Mouse (Mus musculus): ENCODE measurements around the gene Col4a4.

Gene Col4a4

DNA sequence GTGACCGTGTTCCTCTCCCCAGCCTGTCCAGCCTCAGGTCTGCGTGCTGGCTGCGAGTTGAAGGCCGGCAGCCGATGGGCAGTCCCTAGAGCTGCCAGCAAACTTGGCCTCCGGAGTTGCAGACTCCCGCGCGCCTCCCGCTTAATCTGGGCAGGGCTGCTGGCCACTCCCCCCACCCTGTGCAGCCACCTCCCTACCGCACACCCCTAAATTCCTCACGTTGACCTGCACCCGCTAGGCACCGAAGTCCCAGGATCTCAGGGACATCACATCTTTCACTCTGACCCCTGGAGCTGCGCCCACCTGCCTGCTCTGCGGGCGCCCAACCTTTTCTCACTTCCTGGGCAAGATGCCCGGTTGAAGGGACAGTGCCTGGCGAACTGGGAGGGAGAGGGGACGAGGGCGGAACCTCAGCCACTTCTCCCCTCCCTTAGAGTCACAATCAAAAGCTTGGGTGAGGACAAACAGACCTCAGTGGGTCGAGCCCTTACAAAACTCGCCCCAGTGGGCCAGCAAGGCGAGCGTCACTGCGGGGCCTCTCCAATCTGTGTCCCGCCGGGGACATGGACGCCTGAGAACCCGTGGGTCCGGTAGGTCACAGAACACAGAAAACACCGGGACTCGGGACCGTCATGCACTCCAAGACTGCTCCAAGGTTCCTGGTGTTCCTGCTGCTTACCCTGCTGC lies at the start of gene Col4a4, which contains the start of gene Col4a3:
Gene Col4a4 (minus strand): TSS at position 137 of the 687 bp plus-strand sequence.
Gene Col4a3 (plus strand): TSS at position 209 of the 687 bp plus-strand sequence.
- DNase-seq (ENCODE audit: low spot score), result peak; percentile 23

GRCm38 (mm10) chr1:82636321-82636720 lies 49.7 kb upstream of the Col4a4 start:
- no peak for DNase-seq (ENCODE audit: low spot score)

- no peak for DNase-seq (ENCODE audit: low spot score)
Measured at GRCm38 (mm10) chr1:82635254-82635620, 48.6 kb upstream of the Col4a4 start.

DNA sequence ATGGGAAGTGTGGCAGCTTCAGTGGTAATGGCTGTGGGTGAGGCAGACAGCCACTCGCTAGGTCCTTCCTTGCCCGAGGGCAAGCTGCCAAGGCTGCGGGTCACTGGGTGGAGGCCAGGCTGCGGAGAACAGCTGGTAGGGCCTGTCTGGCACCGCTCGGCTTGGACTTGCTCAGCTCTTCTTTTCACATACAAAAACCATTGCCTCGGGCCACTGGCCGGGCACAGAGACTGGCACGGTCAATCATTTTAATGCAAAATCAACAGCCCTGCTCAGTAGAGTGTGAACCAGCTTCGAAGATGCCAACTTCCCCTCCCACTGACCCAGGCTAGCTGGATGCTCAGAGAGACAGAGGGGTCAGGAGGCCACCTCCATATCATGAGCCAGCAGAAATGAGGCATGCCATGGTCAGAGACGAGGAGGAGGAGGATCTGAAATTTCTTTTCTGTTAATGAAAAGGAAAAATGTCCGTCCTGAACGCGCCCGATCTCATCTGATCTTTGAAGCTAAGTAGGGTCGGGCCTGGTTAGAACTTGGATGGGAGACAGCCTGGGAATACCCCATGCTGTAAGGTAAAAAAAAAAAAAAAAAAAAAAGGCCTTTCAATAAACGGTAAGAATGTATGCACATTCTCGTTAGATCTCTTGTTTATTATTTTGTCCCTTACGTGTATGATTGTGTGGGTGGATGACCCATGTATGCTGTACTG lies 48.0 kb upstream of the Col4a4 start:
- DNase-seq (ENCODE audit: low spot score), result peak; percentile 10

DNA sequence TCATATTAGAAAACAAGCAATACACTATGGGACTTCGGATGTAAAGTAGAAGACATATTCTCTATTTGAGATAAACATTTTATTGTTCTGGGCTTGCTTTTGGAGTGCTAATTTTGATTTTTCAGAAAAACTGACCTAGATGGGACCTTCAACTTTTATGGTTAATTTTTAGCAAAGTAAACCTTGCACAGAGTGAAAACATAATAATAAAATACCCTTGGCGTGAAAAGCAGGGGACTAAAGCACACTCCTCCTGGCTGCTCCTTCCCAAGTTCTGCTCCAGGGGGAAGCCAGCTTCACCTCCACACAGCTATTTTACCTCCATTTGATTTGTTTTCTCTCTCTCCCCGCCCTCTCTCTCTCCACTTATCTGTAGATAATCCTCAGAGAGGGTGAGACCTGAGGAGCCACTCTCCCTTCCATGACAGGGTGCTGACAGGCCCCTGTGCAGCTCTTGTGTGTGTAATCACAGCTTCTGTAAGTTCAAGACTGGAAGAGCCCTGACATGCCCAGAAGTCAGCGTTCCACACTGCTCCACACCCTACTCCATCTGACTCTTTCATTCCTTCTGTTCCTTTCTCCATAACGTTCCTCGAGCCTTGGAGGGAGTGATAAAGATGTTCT lies 44.6 kb upstream of the Col4a4 start:
- no peak for DNase-seq (ENCODE audit: low spot score)

DNA sequence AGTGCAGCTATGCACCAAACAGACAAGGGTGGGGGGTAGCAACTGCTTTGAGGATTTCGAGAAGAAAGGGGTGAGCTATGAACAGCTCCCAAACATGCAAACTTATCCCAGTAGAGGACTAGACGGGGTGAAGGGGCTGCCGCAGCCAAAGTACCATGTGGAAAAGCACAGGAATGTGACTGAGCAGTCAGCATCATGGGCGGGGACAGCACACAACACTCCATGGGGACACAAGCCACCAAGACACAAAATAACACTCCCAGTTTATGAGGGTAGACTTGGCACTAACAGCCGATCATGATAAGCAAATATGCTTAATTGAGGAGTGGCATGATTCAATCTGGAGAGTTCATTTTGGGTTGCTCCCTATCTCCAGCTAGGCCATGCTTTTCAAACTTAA lies 42.8 kb upstream of the Col4a4 start:
- no peak for DNase-seq (ENCODE audit: low spot score)

DNA sequence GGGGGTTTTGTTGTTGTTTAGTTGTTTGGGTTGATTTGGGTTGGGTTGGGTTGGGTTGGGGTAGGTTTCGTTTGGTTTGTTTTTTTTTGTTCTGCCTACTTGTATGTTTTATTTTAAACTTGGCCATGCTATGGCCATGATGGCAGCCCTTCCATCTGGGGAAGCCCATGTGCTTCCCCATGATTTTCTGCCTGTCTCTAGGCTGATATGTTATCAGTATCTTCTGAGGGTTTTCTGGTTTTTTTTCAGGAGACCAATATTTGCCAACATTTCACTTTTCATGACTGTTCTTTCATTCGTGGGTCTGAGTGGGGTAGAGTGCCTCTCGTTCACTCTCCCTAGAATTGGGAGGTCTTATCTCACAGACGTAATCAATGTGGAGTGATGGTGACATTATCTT lies 41.0 kb upstream of the Col4a4 start:
- DNase-seq (ENCODE audit: low spot score), result no peak

DNA sequence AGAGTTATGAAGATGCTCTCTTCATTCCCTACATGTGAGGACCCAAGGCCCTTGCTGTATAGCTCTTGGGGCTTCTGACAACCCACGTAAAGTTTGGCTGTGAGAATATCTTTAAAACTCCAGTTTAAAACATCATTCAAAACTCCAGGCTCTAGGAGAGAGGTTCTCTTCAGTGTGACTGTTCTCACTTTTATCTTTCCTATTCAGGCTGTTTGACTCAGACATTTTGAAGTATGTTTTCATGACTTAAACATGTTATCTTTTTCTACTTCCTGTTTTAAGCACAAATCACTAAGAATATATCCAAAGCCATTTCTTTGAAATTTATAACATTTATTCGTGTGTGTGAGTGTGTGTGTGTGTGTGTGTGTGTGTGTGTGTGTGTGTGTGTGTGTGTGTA lies 38.8 kb upstream of the Col4a4 start:
- DNase-seq (ENCODE audit: low spot score), result no peak

DNA sequence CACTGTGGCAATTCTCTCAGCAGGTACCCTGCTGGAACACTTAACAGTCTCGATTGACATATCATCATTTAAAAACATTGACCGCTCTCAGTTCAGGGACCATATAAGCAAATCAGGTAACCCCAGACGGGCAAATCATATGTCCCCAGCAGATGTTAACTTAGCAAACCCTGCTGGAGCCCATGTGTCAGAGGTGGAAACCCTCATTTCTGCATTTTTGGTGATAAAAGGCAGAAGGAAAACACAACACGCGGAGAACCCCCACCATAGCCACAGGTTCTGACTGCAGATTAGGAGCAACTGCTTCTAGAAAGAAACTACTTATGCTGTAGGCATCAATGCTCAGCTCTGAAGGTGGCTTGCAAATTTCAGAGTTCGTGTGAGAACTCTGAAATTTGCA lies 38.3 kb upstream of the Col4a4 start:
- DNase-seq (ENCODE audit: low spot score), result no peak

DNA sequence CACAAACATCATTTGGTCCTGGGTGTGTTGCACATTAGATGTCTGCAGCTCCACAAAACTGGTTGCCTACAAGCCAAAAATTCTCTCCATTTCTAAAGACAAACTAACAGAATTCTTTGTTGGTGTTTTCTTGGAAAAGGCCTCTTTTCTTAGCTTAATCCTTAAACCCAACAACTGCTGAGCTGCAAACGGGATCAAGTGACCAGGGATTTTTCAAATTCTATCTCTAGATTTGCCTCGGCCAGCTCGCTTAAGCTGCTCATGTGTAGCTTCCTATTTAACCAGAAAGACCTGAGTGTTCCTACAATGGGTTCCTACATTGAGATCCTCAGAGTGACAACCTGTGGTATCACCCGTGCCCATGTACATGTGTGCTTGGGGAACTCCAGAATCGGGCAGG lies 33.3 kb upstream of the Col4a4 start:
- DNase-seq (ENCODE audit: low spot score), result no peak

- DNase-seq (ENCODE audit: low spot score), result no peak
Measured at GRCm38 (mm10) chr1:82618592-82618991, 31.9 kb upstream of the Col4a4 start.

DNA sequence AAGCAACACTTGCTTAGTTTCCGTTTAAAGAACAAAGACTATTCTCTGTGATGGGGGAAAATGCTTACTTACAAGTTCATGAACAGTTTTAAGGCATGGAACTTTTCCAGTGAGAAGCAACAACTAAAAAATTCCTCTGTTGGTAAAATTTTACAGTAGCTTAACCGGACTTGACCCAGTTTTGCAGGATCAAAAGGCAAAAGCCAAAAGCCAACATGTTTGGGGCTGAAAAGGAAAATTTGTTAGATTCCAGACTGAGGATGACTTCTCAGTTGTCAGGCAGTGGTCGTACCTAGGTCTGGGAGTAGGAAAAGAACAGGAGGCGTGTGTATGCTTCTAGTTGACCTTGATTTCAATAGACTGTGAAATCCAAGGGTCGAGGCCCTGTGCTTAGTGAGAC lies 31.4 kb upstream of the Col4a4 start:
- no peak for DNase-seq (ENCODE audit: low spot score)

GRCm38 (mm10) chr1:82612061-82612660 lies 25.5 kb upstream of the Col4a4 start:
- no peak for DNase-seq (ENCODE audit: low spot score)

DNA sequence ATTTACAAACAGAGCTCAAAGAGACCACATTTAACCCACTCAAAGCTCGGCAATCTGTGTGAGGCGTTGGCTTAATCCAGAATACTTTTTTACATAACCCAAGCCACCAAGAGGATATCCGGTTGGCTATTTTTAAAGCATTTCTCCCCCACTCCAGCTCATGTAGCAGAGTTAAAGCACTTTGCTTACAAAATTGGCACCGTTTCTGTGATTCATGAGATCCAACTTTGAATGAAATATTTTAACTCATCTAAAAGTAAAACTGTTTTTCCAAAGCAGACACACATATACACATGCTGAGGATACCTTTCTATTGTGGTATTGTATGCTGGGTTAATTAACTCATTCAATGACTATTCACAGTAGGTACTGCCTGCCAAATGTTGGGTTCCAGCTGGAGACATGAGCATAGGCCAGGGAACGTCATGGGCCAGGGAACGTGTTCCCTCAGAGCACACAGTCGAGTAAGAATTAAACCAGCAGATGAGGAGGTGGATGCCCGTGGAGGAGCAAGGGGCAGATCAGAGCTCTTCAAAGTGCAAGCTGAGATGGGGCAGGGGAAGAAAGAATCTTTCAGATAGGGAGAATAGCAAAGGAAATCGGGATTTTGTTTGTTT lies 22.1 kb upstream of the Col4a4 start:
- no peak for DNase-seq (ENCODE audit: low spot score)

- no peak for DNase-seq (ENCODE audit: low spot score)
Measured at GRCm38 (mm10) chr1:82605856-82606255, 19.2 kb upstream of the Col4a4 start.

GRCm38 (mm10) chr1:82605347-82605746 lies 18.7 kb upstream of the Col4a4 start:
- DNase-seq (ENCODE audit: low spot score), result no peak

- DNase-seq (ENCODE audit: low spot score), result no peak
Measured at GRCm38 (mm10) chr1:82603198-82603950, 16.7 kb upstream of the Col4a4 start.

GRCm38 (mm10) chr1:82596864-82597596 lies 10.4 kb upstream of the Col4a4 start:
- no peak for DNase-seq (ENCODE audit: low spot score)

GRCm38 (mm10) chr1:82590266-82590665 lies 3.6 kb upstream of the Col4a4 start:
- no peak for DNase-seq (ENCODE audit: low spot score)

DNA sequence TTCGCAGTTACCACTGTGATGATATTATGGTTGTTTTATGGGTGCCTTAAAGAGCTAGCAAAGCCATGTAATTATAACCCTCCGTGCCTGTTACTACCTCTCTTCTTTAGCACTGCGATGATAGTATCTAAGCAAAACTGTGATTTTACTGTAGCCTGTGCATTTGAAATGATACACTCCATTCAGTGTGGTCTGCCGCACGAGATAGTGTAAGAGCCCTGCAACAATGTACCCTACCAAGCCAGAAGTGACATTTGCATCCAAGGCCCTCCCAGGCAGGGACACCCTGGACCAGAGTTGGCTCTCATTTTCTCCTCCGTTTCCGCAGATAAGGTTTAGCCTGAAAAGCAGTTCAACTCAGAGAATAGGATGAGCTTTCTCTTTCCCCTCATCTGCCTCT lies 668 bp downstream of the Col4a4 start:
- DNase-seq (ENCODE audit: low spot score), result no peak

- no peak for DNase-seq (ENCODE audit: low spot score)
Measured at GRCm38 (mm10) chr1:82578320-82578719, 8.3 kb downstream of the Col4a4 start.

Measured in ovary, postnatal 10 days (tissue).